Mouse (Mus musculus) lung, adult 2 months (tissue): ENCODE measurements around the gene Gtf2ird2.

Source experiments
- CTCF ChIP-seq: fragments of 200-500 bp; IDR thresholded peaks from 2 replicates; pipeline ENCODE4 v1.5.1; 2011; ENCODE audit warnings: mild to moderate bottlenecking, low read length, control low read depth; ENCODE audit not compliant: insufficient read depth
- POLR2A ChIP-seq: fragments of 200-500 bp; IDR thresholded peaks from 2 replicates; pipeline ENCODE4 v1.6.1; 2011; ENCODE audit warnings: low read depth, mild to moderate bottlenecking, control low read depth, low read length, borderline replicate concordance; ENCODE audit errors: extremely low read depth

DNA sequence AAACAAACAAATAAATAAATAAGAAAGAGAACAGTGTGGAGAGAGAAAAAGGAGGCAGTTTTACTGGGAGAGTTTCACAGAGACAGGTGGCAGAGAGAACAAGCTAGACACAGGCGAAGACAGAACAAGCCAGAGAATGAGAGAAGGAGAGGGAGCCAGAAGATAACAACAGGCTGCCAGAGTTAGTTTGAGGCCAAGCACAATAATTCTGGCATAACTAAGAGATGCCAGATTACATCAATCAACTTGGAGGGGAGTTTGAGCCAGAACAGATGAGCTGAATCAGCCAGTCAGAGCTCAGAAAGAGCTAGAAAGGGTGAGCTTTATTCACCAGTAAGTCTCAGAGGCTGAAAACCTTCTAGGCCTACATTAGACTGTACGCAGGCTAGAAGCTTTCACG is 66.8 kb downstream of the Gtf2ird2 start:
- TF ChIP-seq POLR2A: no peak
- no peak for TF ChIP-seq CTCF
